Mouse (Mus musculus) ES-Bruce4 (cell line): ENCODE measurements around the gene Lrrn4.

ENCODE experiments used
- CTCF ChIP-seq: IDR thresholded peaks from one replicate; pipeline ENCODE4 v1.8.1; 2011; ENCODE audit warnings: low read depth, low read length
- EP300 ChIP-seq: IDR thresholded peaks from 2 replicates; pipeline ENCODE4 v1.6.1; 2011; ENCODE audit warnings: low read depth, low read length; ENCODE audit not compliant: insufficient read depth
- POLR2A ChIP-seq: IDR thresholded peaks from one replicate; pipeline ENCODE4 v1.8.1; 2011; ENCODE audit warnings: low read length; ENCODE audit not compliant: insufficient read depth

- TF ChIP-seq EP300 (peak; percentile 67), CTCF (no peak), POLR2A (no peak)
Measured at GRCm38 (mm10) chr2:132880844-132881645, at the start of gene Lrrn4.
